Mouse (Mus musculus): ENCODE results near the gene Snap23. TPM values are rescaled to one million over a fixed set of nuclear protein-coding genes. Genes with fewer than 3 reads are reported as not detected.
A peak's percentile ranks its signal among the peaks of the same experiment; 100 is the strongest.

The Snap23 gene
- 10 to 100 TPM; 19.1 to 23.5 TPM for total RNA-seq (2021)
- long read RNA-seq, experiment 1, partial matches to known transcripts, result 0 of 4 reads
- long read RNA-seq, experiment 1, other reads (novel, unspliced or antisense), result 1 of 4 reads
- long read RNA-seq, experiment 2, partial matches to known transcripts, result 0 of 3 reads
- long read RNA-seq, experiment 2, other reads (novel, unspliced or antisense), result 1 of 3 reads

DNA sequence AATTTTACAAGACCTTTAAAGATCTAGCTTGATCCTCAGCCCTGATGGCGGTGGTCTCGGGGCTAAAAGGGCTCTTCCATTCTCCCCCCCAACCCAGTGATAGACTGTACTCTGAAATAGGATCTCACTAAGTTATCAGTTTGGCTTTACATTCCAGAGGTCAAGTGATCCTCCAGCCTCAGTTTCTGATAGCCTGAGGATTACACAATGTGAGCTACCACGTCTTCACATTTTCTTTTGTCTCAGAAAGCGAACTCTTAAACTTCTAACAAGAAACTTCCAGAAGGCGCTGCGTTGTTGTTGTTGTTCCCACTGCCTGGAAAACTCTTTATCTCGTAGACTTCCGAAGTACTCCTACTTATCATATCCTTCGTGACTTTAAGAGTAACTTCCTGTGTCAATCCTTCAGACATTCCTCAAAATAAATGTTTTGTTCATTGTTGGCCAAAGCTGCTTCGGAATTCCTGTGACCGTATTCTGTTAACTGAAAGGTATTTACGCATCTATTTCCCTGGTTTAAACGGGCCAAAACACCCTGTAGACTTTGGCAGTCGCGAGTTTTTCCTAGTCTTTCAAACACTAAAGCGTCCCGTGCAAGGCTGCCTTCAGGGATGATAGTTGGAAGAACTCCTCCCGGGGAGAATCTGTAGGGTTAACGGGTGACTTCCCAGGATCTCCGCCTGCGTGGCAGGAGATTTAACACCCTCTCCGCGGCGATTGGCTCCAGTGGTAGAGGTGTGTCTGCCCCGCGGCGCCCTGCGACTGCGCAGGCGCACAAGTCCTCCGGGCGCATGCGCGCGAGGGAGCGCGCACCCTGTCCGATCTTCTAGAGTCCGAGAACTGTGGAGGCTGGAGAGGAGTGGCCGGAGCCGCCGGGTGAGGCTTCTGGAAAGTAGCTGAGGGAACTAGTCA, at the start of gene Snap23:
TSS of gene Snap23 (plus strand) at position 786 of the 912 bp plus-strand sequence.
- peak within 1 kb of the TSS; percentile 79 for H3K27ac ChIP-seq
- intact Hi-C loops (cut with DNase I), result no loop called here
- H3K4me3 ChIP-seq, result peak within 1 kb of the TSS; percentile 73
- DNase-seq (ENCODE audit: extremely low spot score in 1 of 2, low spot score in 2 of 2), result peak; percentile 93 to 95
- TF ChIP-seq CTCF (IDR thresholded peaks at IDR 0.05), result no peak

DNA sequence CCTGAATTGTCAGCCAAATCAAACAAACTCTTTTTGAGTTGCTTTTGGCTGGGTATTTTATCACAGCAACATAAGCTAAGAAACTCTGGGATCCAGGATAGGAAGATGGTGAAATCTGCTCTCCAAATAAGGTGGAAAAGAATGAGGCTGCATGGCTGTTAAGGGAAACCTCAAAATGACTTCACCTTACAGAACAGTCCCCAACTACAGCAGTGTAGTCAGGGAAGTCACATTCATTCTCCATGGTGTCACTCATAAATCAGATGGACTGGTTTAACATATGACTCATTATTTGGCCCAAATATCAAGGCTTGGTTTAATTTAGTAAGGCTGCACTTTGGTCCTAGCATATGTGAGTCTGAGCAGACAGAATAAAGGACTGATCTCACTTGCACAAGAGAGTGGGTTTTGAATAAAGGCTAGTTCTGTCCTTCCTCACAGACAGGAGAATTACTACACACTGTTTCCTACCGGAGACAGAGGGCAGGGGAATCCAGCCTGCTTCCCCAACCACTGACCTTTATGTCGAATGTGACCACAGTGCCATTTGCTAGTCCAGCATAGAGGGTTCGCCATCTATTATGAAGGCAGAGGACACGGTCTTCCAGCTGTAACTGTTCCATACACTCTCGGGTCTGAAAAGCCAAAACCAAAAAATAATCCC, 48.8 kb upstream of the Snap23 start:
- H3K27ac ChIP-seq, result no peak overlapping the region
- intact Hi-C loops (cut with DNase I), result no loop called here
- TF ChIP-seq CTCF (IDR thresholded peaks at IDR 0.05), result no peak
- no peak overlapping the region for H3K4me3 ChIP-seq
- DNase-seq (ENCODE audit: extremely low spot score in 1 of 2, low spot score in 2 of 2), result no peak

DNA sequence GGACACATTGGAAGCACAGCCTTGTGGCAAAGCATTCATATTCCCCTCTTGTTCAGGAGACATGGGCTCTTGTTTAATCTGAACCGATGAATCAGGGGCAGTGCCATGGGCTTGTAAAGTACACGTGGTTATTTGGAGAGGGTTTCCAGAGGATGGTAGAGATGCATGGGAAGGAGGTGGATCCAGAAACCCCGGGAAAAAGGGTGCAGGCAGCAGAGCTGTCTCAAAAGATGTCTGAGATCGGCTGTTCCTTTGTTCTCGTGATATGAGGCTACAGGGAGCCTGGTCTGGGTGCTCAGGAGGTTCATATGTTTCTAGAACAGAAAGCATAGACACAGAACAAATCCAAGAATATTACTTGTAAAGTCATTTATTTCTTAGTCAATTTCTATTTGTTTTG, 40.7 kb upstream of the Snap23 start:
- Histone ChIP-seq H3K4me3 (no peak overlapping the region), H3K27ac (no peak overlapping the region)
- DNase-seq (ENCODE audit: extremely low spot score in 1 of 2, low spot score in 2 of 2), result no peak
- intact Hi-C loops (cut with DNase I), result no loop called here
- TF ChIP-seq CTCF (IDR thresholded peaks at IDR 0.05), result no peak

DNA sequence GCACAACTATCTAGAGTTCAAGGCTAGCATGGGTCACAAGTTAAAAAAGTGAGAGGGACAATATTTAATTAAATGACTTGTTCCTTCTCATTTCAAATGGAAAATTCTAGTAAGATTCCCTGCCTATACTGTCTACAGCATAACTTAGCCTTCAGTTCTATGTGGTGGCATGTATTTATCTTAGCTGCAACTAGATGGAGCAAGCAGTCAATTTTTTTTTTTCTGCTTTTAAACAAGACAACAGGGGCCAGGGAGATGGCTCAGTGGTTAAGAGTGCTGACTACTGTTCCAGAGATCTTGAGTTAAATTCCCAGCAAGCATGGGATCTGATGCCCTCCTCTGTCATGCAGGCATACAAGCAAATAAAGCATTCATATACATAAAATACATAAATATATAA, 37.9 kb upstream of the Snap23 start:
- TF ChIP-seq CTCF (IDR thresholded peaks at IDR 0.05), result peak; percentile 11
- intact Hi-C loops (cut with DNase I), result no loop called here
- DNase-seq (ENCODE audit: extremely low spot score in 1 of 2, low spot score in 2 of 2), result no peak
- no peak overlapping the region for H3K4me3 ChIP-seq
- no peak overlapping the region for H3K27ac ChIP-seq

DNA sequence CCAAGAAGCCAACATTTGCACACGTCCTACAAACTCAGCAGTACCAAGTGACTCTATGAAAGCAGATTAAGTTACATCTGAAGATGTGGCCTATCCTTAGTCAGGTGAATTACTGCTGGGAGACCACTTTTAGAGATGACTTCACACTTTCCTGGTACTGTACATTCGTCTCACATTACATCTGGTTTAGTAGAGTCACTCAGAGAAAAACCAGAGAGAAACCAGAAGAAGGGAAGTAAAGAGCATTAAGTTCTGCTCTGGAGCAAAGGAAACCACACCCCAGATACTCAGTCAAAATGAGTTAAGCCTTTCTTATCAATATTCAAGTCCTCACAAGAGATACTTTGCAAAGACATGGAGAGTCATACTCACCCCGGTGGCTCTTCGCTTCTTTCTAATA, 36.2 kb upstream of the Snap23 start:
- intact Hi-C loops (cut with DNase I), result no loop called here

DNA sequence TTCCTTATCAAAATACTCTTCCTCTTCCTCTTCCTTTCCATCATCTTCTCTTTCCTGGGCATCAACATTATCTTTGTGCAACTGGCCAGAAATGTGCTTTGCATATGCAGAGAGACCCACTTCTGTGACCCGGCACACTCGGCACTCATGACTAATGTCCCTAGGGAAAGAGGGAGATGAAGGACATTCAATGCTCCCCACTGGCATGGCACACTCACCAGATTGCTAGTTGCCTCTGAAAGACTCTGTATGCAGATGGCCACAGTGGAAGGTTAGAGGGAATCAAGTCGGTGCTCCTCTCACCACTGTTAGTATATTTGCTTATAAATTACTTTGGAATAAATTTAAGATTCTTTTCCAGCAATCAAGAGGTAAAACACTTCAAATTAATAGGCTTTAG, 28.1 kb upstream of the Snap23 start:
- Histone ChIP-seq H3K27ac (peak overlapping the region; percentile 24; the same call in 1 of the 2 replicates), H3K4me3 (no peak overlapping the region)
- intact Hi-C loops (cut with DNase I), result loop anchor here (5.0 kb wide), 1 partner anchor 133 kb away; no protein-coding TSS in a partner anchor
- TF ChIP-seq CTCF (IDR thresholded peaks at IDR 0.05), result no peak
- DNase-seq (ENCODE audit: extremely low spot score in 1 of 2, low spot score in 2 of 2), result no peak

More for the DNA sequence above, 36.2 kb upstream of the Snap23 start:
- TF ChIP-seq CTCF (IDR thresholded peaks at IDR 0.05), result no peak
- DNase-seq (ENCODE audit: extremely low spot score in 1 of 2, low spot score in 2 of 2), result no peak
- Histone ChIP-seq H3K4me3 (no peak overlapping the region), H3K27ac (no peak overlapping the region)

DNA sequence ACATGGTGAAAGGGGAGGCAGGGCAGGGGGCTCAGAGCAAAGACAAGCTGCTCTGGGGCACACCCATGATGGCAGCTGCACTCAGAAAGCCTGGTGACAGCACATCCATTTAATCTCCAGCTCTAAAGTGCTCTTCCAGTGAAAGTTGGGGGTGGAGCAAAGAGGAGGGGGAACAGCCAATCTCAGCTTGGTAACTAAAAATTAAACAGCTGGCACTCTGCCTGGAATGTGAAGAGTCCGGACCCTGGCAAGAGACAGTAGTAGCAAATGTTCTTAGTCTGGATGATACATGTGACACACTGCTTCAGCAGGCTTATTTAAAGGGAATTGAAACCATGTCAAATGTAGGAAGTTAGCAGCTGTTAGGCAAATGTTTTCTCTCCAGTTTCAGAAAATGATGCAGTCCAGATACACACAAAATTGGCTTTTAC, 27.7 kb upstream of the Snap23 start:
- TF ChIP-seq CTCF (IDR thresholded peaks at IDR 0.05), result no peak
- no peak overlapping the region for H3K4me3 ChIP-seq
- H3K27ac ChIP-seq, result peak overlapping the region; percentile 57; the same call in 1 of the 2 replicates

DNA sequence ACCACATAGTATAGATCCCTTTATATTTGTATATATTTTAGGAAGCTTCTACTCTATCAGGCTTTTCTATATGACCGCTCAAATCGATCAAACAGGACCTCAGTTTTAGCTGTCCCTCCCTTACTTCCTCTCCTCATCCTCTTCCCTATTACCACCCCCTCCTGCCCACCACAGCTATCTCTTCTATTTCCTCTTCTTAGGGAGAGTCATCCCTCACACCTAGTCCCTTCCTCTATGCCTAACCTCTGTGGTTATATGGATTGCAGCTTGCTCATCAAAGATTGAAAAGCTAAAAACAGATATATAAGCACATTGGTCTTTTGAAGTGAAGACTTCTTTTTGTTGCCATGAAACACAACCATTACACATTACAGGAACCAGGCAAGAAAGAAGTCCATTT, 22.7 kb upstream of the Snap23 start:
- no peak for TF ChIP-seq CTCF (IDR thresholded peaks at IDR 0.05)
- intact Hi-C loops (cut with DNase I), result loop anchor here (5.0 kb wide), 2 partner anchors 43 to 63 kb away; partner anchors contain the start of genes Haus2 and Lrrc57
- H3K4me3 ChIP-seq, result no peak overlapping the region
- no peak for DNase-seq (ENCODE audit: extremely low spot score in 1 of 2, low spot score in 2 of 2)
- H3K27ac ChIP-seq, result no peak overlapping the region

More for the DNA sequence above, 27.7 kb upstream of the Snap23 start:
- intact Hi-C loops (cut with DNase I), result loop anchor here (5.0 kb wide), 3 partner anchors 48 to 133 kb away; partner anchors contain the start of genes Haus2 and Lrrc57
- peak; percentile 53 to 58 for DNase-seq (ENCODE audit: extremely low spot score in 1 of 2, low spot score in 2 of 2)

DNA sequence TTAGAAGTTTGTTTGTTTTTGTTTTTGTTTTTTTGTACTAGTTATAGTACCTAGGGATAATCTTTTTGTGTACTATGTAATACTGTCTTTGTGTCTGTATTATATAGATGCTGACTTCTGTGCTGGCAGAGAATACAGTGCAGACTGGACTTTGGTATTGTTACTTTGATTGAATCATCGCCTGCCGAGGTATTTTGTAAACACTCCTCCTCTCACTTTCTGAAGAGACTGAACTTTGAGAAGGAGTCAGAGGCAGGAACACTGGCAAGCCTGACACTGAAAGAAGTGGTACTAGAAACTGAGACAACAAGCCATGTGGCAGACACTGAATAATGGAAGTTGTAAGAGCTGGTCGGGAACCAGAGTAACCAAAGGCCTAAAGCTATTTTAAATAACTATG, 10.6 kb upstream of the Snap23 start:
- Histone ChIP-seq H3K4me3 (no peak overlapping the region), H3K27ac (no peak overlapping the region)
- no peak for DNase-seq (ENCODE audit: extremely low spot score in 1 of 2, low spot score in 2 of 2)
- intact Hi-C loops (cut with DNase I), result no loop called here
- no peak for TF ChIP-seq CTCF (IDR thresholded peaks at IDR 0.05)

DNA sequence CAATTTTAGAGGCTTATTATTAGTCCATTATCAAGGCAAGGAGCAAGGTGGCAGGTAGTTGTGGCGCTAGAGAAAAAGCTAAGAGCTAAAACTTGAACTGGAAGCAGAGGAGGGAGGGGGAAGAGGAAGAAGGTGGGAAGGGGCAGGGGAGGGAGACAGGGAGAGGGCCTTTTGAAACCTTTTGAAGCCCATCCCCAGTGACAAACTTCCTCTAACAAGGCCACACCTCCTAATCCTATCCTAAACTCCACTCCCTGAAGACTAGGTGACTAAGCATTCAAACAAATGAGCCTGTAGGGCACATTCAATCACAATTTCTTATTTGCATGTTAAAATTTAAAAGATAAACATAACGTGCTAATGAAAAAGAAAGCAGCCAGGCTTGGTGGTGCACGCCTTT, 8.7 kb upstream of the Snap23 start:
- Histone ChIP-seq H3K27ac (no peak overlapping the region), H3K4me3 (no peak overlapping the region)
- intact Hi-C loops (cut with DNase I), result no loop called here
- DNase-seq (ENCODE audit: extremely low spot score in 1 of 2, low spot score in 2 of 2), result no peak
- TF ChIP-seq CTCF (IDR thresholded peaks at IDR 0.05), result no peak

DNA sequence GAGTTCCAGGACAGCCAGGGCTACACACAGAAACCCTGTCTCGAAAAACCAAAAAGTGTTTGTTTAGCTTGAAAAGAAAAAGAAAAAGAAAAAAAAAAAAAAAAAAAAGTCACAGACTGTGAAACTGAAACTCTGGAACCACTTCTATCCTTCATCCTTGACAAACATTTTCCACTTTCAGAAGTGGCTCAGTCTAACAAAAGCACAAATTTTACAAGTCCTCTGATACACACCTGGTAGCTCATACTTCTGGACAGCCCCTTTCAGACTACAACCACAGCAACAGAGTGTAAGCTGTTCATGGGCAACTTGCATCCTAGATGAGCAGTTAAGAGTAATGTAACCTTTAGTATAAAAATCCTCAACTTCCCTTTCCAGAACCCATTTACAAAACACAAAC, 5.9 kb upstream of the Snap23 start:
- TF ChIP-seq CTCF (IDR thresholded peaks at IDR 0.05), result no peak
- Histone ChIP-seq H3K4me3 (no peak overlapping the region), H3K27ac (no peak overlapping the region)
- intact Hi-C loops (cut with DNase I), result no loop called here
- no peak for DNase-seq (ENCODE audit: extremely low spot score in 1 of 2, low spot score in 2 of 2)

DNA sequence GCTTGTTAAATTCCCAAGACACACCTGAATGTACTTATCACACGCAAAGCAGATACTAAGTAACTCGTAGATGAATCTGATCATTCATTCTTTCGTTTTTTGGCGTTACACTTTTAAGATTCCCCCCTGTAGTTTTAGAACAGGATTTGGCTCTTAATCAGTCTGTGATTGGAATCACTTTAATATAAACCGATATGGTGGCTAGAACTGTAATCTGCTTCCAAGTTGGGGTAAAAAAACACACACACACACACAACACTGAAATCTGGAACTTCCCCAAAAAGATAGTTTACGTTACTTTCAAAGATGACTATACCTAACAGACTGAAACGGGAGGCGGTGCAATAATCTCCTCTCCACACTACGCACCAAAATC, 4.6 kb upstream of the Snap23 start:
- no peak for DNase-seq (ENCODE audit: extremely low spot score in 1 of 2, low spot score in 2 of 2)
- intact Hi-C loops (cut with DNase I), result loop anchor here (1.0 kb wide), 1 partner anchor 46 kb away; the partner anchor contains the start of genes Haus2 and Lrrc57
- Histone ChIP-seq H3K4me3 (peak overlapping the region; percentile 87), H3K27ac (no peak overlapping the region; the same call in 1 of the 2 replicates)
- TF ChIP-seq CTCF (IDR thresholded peaks at IDR 0.05), result no peak
